Mouse (Mus musculus): ENCODE measurements around the gene Baiap2l1.
"Not testable (repeated sequence)": the region's sequence is repeated elsewhere in the genome, so short reads cannot be mapped to it uniquely, and the experiment has no call there.

Baiap2l1 gene

DNA sequence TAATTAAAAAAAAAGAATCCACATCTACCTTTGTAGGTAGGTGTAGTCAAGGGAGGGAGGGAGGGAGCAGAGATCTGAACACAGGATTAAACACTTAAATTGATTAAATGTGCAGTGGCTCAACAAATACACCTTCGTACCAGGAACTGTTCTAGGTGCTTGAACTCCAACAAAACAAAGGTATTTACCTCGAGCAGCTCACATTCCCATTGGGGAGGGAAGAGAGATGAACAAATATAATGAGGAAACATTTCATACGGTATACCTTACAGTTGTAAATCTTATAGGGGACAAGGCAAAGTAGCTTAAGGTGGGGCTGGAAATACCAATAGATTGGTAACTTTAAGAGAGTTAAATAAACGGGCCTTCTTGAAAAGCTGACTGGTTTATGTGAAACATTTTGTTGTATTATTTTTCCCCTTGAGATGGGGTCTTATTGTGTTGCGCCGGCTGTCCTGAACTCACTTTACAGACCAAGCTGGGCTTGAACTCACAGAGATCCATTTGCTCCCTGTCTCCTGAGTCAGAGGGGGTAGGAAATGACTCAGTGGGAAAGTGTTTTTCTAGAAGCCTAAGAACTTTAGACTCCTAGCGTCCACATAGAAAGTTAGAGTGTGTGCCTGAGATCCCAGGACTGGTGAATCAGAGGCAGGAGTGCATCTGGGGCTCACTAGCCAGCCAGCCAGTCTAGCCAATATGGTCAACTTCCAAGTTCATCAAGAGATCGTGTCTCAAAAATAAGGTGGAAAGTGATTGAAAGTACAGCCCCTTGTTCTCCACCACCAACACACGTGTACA, 5.5 kb downstream of the Baiap2l1 start:
- in situ Hi-C loops (cut with MboI; ENCODE audit: low sequenced_read_pairs) = no loop called here

DNA sequence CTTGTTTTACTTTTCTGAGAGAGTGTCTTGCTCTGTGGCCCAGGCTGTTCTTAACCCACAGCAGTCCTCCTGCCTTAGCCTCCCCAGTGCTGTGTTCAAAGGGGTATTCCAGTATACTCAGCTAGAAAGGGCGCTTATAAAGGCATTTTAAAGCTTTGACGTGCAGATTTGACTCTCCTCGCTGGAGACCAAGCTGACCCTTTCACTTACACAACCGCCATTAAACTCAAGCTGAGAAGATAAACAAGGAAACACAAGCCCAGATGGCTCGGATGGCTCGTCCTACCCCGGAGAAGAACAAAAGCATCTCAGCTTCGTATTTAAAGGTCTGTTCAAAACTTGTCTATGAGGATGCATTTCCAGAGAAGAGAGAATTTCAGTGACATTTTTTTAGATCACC, 6.7 kb downstream of the Baiap2l1 start:
- in situ Hi-C loops (cut with MboI; ENCODE audit: low sequenced_read_pairs) = no loop called here

DNA sequence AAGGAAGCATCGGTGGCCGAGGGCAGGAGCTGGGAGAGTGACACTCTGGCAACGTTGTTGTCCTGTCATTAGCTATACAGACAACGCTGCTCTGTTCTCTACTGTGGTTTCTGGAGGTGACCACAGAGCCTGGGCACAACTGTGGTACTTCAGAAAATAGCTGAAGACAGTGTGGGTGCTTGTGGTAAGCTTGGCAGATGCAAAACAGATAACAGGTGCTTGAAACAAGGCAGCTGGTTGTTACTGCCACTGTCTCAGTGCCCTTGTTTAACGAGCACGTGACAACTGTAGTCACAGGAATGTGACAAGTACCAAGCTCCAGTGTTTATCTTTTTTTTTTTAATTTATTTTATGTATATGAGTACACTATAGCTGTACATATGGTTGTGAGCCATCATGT, 13.3 kb downstream of the Baiap2l1 start:
- in situ Hi-C loops (cut with MboI; ENCODE audit: low sequenced_read_pairs) = no loop called here

DNA sequence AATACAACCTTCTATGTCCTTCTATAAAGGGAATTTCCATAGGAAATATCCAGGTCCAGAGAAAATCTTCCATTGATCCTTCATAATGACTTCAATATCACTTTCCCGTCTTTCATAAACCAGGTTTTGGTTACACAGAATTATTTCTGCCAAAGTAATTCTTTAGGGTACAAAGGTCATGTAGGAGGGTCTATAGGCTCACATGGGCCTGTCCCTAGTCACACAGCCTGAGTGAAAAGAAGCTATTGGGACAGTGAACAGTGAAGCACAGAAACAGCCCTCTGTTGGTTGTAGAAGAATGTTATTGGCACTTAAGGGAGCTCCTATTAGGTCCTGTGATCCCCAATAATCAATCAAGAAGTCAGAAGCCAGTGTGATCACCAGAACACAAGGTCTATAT, 16.8 kb downstream of the Baiap2l1 start:
- in situ Hi-C loops (cut with MboI; ENCODE audit: low sequenced_read_pairs) = no loop called here

DNA sequence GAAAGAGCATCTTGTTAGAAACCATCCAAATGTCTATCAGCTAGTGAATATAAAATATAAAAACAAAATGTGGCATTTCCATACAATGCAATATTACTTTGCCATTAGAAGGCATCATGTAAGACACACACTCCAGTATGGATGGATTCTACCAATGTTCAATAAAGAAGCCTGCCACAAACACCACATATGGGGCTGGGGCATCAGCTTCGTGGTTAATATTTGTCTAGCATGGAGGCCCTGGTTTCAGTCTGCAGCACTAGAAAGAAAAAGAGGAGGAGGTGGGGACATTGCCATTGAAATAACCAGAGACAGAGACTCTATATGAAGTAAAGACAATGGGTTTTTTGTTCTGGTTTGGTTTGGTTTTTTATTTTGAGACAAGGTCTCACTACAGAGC, 19.1 kb downstream of the Baiap2l1 start:
- in situ Hi-C loops (cut with MboI; ENCODE audit: low sequenced_read_pairs) = no loop called here

DNA sequence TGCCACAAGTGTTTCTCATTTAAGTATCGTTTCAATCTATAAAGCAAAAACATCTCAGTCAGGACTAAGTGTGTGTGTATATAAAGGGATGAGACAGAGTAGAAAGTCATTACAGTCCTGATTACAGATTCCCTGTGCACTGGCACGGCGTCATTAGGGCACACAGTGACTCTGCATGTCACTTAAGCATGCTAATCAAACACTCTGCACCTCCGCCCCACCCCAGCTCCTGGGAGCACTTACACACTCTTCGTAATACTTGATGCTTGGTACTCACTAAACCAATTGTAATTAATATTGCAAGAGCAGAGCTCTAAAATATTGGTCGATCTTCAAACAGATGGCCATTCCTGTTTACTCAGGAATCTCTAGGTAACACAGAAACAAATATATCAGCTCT, 22.6 kb downstream of the Baiap2l1 start:
- in situ Hi-C loops (cut with MboI; ENCODE audit: low sequenced_read_pairs) = not testable (repeated sequence)

DNA sequence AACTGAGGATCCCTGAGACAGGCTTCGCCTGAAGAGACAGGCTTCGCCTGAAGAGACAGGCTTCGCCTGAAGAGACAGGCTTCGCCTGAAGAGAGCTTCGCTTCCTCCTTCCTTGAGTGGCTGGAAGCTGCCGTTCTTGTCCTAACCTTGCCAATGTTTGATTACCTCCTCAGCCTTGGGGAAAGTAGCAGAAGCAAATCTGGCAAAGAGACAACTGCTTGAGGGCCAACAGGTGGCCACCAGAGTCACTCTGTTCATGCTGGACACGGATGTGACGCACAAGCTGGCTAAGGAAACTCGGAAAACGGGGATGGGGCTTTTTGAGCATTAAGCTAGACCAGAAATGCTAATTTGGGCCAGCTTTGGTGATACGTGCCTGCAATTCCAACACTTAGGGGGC, 23.9 kb downstream of the Baiap2l1 start:
- in situ Hi-C loops (cut with MboI; ENCODE audit: low sequenced_read_pairs) = no loop called here

DNA sequence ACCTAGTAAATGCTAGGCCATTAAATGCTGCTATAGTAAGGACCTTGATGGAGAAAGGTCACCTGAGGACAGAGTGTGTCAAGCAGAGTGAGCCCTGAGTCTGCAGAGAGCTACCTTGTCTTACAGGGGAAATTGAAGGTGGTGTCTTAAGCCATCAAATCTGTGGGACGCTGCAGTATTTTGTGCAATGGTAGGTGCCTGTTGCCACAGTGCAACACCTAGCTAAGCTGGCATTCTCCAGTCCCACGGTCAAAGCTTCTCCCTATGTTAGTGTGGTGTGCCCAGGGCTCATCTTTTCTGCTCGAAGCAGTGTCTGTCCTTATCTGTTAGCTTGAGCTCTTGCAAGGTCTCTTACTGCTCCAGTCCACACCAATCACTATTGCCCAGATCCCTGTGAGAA, 35.2 kb downstream of the Baiap2l1 start:
- in situ Hi-C loops (cut with MboI; ENCODE audit: low sequenced_read_pairs) = no loop called here

DNA sequence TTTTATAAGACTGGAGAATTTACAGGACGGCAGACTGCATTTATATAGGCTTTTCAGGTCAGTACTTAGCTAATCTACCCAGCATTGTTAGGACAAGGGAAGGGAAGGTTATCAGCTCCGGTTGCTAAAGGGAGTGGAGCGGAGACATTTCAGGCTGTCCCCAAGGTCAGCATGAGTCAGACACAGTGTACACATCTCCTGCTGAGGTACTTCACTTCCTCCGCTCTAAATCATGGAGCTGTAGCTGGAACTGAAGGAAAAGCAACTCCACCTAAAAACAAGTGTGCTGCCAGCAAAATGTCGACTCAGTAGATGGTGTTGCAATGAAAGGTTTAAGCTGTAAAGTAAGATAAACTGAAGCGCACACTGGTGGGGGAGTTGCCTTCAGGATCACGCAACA, 36.2 kb downstream of the Baiap2l1 start:
- in situ Hi-C loops (cut with MboI; ENCODE audit: low sequenced_read_pairs) = no loop called here

DNA sequence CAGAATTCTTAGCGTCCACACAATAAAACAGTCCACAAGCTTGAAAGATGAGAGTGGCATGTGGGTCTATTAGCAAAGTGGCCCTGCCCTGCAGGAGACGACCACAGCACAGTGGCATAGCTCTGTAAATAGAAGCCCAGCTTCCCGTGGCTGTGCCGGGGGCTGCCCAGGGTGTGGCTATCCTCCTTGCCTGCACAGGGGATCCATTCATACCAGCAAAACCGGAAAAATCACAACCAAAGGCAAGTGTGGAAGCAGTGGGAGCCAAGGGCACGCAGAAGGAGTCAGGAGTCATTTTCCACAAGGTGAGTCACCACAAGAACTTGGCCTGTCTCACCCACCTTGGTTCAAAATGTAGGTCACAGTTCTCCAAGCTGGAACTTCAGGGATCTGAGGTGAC, 39.6 kb downstream of the Baiap2l1 start:
- in situ Hi-C loops (cut with MboI; ENCODE audit: low sequenced_read_pairs) = no loop called here

DNA sequence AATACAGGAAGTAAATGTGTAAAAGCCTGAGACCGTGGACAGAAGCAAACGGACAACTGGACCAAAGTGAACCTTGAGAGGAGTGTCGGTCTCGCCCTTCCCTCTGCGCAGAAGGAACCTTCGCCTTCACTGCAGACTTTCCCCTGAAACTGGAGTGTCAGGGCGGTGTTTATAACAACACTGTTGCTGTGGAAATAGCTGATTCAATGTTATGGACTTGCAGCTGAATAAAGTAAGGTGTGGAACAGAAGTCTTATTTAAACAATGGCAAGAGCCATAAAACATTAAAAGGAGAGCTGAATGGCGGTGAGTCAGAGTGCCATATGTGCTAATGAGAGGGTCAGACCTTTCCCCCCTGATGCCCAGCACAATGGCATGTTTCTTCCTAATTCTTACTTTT, 40.5 kb downstream of the Baiap2l1 start:
- in situ Hi-C loops (cut with MboI; ENCODE audit: low sequenced_read_pairs) = no loop called here

DNA sequence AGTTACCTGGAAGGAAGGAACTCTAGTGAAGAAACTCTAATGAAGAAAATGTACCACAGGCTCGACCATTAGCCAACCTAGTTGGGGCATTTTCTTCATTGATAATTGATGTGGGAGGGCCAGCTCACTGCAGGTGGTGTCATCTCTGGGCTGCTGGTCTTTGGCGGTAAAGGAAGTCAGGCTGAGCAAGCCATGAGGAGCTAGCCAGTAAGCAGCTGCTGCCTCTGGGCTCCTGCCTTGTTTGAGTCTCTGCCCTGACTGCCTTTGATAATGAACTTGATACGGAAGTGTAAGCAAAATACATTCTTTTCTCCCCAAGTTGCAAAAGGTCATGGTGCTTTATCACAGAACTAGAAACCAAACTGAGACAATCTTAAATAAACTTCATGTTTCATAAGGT, 41.5 kb downstream of the Baiap2l1 start:
- in situ Hi-C loops (cut with MboI; ENCODE audit: low sequenced_read_pairs) = no loop called here

DNA sequence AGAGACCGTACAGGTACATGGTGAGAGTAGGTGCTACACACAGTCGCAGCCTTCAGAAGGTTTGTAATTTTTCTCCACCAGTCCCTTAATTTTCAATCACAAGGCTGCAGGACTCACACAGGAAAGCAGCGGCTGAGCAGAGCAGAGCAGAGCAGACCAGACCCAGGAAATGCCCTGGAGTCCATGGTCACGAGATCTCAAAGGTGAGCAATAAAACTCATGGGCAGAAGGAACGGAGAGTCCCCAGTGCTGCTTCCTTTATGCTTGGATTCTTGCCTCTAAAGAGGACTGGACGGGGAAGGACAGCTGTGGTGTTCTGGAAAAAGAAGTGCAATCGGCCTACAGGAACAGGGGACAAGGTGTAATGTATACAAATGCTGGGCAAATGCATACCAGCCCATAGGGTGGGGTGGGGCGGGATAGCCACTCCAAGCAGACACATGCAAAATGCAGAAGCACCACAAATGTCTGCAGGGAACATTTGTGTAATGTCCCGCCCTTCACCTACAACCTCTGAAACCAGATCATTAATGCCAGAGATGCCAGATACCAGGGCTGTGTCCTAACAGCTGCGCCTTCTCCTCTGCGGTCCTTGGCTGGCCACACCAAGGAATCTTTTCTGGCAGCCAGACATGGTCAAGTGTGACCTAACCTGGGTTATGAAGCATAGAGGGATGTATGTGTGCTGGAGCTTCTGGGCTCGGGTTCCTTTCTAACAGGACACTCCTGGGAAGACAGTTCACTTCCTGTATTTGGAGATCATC, 43.0 kb downstream of the Baiap2l1 start:
- in situ Hi-C loops (cut with MboI; ENCODE audit: low sequenced_read_pairs) = no loop called here

DNA sequence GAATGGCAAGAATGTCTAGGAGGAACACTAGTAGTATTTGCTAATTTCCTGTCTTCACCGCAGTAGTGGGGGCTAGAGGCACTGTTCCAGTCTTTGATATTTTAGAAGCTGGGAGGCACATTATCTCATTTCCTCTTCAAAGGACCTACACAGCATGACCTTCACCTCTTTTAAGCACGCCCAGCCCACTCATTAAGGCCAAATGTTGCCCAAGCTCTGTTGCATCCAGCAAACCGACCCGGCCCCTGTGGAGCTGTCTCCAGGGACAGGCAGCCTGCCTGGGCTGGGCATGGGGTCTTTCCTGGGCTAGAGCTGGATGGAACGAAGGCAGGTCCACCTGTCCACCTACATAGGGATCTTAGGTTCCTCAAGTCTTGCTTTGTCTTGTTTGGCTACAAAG, 44.6 kb downstream of the Baiap2l1 start:
- in situ Hi-C loops (cut with MboI; ENCODE audit: low sequenced_read_pairs) = no loop called here

DNA sequence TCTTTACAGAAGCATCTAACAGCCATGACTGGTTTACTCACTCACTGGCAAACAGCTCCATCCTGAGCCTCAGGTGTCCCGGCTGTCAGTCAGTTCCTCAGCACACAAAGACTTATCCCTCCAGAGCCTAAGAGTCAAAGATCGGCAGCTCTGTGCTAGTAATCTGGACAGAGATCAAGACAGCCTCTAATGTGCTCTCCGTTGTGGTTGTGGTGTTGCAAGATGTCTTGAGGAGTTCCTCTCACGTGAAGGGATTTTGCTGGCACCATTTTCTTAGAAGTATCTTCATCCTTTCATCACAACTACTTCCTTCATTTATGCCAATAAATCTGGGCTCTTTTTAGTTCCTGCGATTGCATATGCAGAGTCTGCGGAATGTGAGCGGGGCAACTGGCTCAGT, 45.7 kb downstream of the Baiap2l1 start:
- in situ Hi-C loops (cut with MboI; ENCODE audit: low sequenced_read_pairs) = no loop called here

DNA sequence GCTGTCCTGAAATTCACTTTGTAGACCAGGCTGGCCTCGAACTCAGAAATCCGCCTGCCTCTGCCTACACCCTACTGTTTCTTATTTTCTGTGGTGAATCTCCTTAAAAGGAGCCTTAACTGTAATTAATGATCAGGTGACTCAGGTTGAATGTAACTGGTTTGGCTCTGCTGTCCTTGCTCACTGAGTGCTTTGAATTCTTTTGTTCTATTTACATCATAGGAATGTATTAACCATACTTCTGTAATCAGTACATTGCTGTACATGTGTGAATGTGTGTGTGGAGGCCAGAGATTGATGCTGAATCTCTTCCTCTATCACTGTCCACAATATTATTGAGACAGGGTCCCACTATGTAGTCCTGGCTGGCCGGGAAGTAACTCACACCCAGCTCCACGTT, 49.0 kb downstream of the Baiap2l1 start:
- in situ Hi-C loops (cut with MboI; ENCODE audit: low sequenced_read_pairs) = no loop called here

DNA sequence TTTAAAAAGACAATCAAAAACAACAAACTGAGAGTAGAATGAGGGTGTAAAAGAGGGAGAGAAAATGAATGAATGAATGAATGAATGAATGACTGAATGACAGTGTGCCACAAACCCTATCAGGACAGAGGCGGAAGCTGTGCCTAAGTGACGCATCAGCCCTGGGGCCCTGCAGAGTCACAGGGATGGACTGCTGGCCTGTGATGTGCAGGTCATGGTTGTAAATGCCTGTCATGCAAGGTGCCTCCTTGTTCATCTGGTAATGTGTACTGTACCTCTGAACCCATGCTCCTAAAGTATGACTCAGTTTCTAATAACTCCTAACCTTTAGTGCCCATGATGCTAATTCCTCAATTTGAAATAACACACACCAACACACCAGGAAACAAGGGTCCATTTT, 54.8 kb downstream of the Baiap2l1 start:
- in situ Hi-C loops (cut with MboI; ENCODE audit: low sequenced_read_pairs) = no loop called here

DNA sequence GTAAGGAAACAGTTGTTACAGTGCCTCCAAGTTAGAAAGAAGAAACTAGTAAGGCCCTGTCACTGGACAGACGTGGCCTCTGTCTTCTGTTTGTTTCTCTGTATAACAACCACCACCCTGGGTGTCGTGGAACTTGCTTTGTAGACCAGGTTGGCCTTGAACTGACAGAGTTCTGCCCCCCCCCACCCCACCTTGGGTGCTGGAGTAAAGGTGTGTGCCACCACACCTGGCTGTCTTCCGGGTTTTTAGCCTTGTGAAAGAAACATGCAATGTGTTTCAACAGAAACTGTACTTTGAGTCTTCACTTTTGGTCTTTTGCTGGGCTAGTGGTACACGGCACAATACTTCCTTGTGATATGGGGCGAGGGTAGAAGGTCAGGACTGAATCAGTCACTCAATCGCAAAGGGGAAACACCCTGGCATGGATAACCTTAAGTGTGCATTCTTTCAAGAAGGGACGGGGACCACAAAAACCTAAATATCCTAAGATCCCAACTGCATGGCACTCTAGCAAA, 61.8 kb downstream of the Baiap2l1 start:
- in situ Hi-C loops (cut with MboI; ENCODE audit: low sequenced_read_pairs) = no loop called here

DNA sequence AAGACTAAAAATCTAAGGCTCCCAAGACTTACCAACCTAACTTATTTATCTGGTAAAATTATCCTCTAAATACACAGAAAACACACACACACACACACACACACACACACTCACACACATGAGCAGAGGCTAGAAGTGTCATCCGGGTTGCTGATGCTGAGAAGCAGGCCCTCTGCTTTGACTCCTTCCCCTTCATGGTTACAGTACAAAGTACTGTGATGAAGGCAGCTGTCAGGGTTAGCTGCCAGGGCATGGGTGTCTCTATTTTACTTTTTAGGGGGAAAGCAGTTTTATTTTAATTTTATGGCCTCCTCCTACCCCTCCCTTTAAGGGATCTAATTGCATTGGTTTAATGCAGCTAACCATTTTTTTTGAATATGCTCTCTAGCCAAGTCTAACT, 62.6 kb downstream of the Baiap2l1 start:
- in situ Hi-C loops (cut with MboI; ENCODE audit: low sequenced_read_pairs) = no loop called here

DNA sequence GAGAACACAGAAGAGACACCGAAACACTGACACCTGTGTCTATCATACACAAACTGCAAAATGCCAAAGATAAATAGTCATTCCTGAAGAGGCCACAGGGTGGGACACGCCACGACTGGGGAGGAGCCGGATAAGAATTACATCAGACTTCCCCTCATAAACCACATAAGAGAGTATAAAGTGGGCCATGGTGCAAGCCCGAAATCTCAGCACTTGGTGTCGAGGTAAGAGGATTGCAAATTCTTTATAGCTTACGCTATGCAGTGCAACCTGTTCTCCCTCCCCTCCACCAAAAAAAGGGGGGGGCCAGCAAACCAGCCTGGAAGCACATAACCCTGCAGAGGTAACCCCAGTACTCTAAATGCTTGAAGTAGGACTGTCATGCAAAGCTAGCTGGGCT, 63.0 kb downstream of the Baiap2l1 start:
- in situ Hi-C loops (cut with MboI; ENCODE audit: low sequenced_read_pairs) = no loop called here

DNA sequence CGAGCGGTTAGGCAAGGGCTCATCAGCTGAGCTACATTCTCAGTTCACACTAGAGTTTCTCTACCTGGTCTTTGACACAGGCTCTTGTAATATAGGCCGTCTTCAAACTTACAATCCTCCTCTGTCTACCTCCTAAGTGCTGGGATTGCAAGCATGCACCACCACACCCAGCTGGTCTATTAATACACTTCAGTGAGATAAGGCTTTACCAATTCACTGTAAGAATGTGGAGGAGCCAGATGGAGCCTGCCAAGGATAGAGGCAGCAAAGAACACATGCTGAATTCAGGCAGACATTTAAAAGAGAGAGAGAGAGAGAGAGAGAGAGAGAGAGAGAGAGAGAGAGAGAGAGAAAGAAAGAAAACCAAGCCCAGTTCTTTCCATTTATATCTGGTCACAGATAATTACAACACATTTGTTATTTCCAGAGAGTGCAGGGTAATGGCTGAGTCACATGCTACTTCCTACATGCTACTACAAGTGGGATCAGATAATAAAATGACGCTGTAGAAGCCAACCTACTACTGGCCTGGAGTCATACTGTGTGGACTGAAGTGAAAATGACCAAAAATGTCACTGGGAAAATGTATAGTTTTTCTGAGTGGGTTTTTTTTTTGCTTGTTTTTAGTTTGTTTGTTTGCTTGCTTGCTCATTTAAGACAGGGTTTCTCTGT, 68.0 kb downstream of the Baiap2l1 start:
- in situ Hi-C loops (cut with MboI; ENCODE audit: low sequenced_read_pairs) = no loop called here

DNA sequence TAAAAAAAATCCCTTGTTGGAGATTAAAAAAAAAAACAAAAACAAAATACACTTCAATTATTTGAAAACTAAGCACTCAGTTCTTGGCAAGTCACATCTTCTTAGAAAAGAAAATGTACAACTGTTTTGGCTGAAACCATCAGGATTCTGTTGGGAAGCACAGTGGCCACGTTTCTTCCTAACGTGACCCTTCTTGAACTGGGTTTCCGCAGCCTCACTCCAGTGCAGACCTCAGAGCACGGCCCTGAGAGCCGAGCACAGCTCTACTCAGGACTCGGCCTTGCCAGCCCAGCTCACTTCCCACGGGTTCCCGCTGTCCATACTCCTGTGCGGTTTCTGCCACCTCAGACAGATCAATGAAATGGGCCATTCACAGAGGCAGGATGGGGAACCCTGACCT, 69.5 kb downstream of the Baiap2l1 start:
- in situ Hi-C loops (cut with MboI; ENCODE audit: low sequenced_read_pairs) = no loop called here

All from CH12F3 (cell line).